Comparison of ENCODE assay signal across 8 mouse cellular contexts in the genomic region with DNA sequence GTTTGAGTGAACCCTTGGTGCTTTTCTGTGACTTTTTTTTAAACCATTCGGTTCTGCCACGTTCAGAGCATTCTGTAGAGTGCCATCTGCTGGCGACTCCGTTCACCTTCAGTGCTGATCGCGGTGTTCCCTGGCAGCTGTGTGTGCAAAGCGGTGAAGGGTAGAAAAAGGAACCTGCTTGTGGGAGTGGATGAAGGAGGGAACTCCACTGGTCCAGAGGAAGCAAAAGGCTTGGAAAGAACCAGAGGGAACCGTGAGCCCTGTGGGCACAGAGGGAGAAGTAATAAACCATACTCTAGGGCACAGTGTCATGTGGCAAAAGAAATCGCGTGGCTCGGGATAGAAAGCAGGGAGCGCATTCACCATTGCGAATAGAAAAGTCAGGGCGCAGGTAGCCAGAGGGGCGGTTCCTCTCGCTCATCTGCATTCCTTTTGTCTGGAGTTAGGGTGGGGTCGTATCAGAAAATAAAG.
DNase-seq lines count a peak whose midpoint lies in the region; ATAC-seq and TF ChIP-seq lines count a peak whose summit lies in the region.

No protein-coding gene starts in this region.

- no peaks in the 10 kb centered on the region for H3K36me3 ChIP-seq in heart, embryonic 14.5 days (ENCODE audit: control insufficient read depth, insufficient read depth, low read length)
- no peaks in the 10 kb centered on the region for H3K36me3 ChIP-seq in liver, embryonic 11.5 days (ENCODE audit: control insufficient read depth, insufficient read depth, low read length)
- no peaks in the 10 kb centered on the region for H3K36me3 ChIP-seq in splenic B cell, adult 2 months (ENCODE audit: control insufficient read depth, insufficient read depth, low read length, poor library complexity, severe bottlenecking)

- no peaks in the 10 kb centered on the region for H3K27me3 ChIP-seq in heart, embryonic 14.5 days (ENCODE audit: control insufficient read depth, insufficient read depth, low read length)
- peaks cover 3% of the 10 kb centered on the region for H3K27me3 ChIP-seq in liver, embryonic 11.5 days (replicated peaks; ENCODE audit: control insufficient read depth, insufficient read depth, low read length)
- H3K27me3 ChIP-seq in splenic B cell, adult 2 months (ENCODE audit: control insufficient read depth, insufficient read depth, low read length, poor library complexity, severe bottlenecking) = no peaks in the 10 kb centered on the region

- peak; percentile 64 for TF ChIP-seq CTCF in bone marrow macrophage, adult 2 months (IDR thresholded peaks at IDR 0.05; ENCODE audit: low read depth, low read length)
- TF ChIP-seq CTCF in embryonic fibroblast, embryonic 13.5 days (IDR thresholded peaks at IDR 0.05; ENCODE audit: borderline replicate concordance, insufficient read depth, low read length) = peak; percentile 87

- H3K4me2 ChIP-seq in heart, embryonic 14.5 days (ENCODE audit: low read length) = peak overlapping the region; percentile 96
- H3K4me2 ChIP-seq in liver, embryonic 11.5 days = peak overlapping the region; percentile 70

- no peak overlapping the region for H3K27ac ChIP-seq in bone marrow macrophage, adult 2 months (ENCODE audit: insufficient read depth, low read depth, low read length)
- no peak overlapping the region for H3K27ac ChIP-seq in embryonic fibroblast, embryonic 13.5 days (ENCODE audit: insufficient read depth, low read length)
- H3K27ac ChIP-seq in heart, embryonic 14.5 days (replicated peaks in 1 of 2; ENCODE audit: control insufficient read depth in 1 of 2, insufficient read depth in 1 of 2, low read depth in 2 of 2, low read length in 2 of 2) = 0 out of 4 replicates have a peak overlapping the region, but pooled peaks of 1 of the 2 experiments have one; percentile 34
- H3K27ac ChIP-seq in liver, embryonic 11.5 days (ENCODE audit: low read depth, low read length) = no peak overlapping the region

- no peak for TF ChIP-seq POLR2A in bone marrow macrophage, adult 2 months (IDR thresholded peaks at IDR 0.05; ENCODE audit: borderline replicate concordance, low read depth, low read length)
- TF ChIP-seq POLR2A in embryonic fibroblast, embryonic 13.5 days (IDR thresholded peaks at IDR 0.05; ENCODE audit: low read depth, low read length) = no peak

- under 1% methylated on average over 17 of the region's 17 CpGs for WGBS in heart, embryonic 14.5 days
- WGBS in liver, embryonic 11.5 days = under 1% methylated on average over 17 of the region's 17 CpGs

- no peak overlapping the region for H3K4me3 ChIP-seq in bone marrow macrophage, adult 2 months (ENCODE audit: insufficient read depth, low read length)
- H3K4me3 ChIP-seq in embryonic fibroblast, embryonic 13.5 days (ENCODE audit: insufficient read depth, low read length) = peak overlapping the region; percentile 42
- H3K4me3 ChIP-seq in heart, embryonic 14.5 days (ENCODE audit: control insufficient read depth in 1 of 2, insufficient read depth in 1 of 2, low read depth in 1 of 2, low read length in 2 of 2) = peak overlapping the region; percentile 49 to 68
- peak overlapping the region; percentile 26 for H3K4me3 ChIP-seq in liver, embryonic 11.5 days (ENCODE audit: low read depth, low read length)

- peak; percentile 69 to 73 for DNase-seq in B cell, adult 2 months
- peak; percentile 90 for DNase-seq in kidney, postnatal 10 days
- peak; percentile 65 for DNase-seq in liver, embryonic 11.5 days (ENCODE audit: low spot score)
- DNase-seq in naive thymus-derived CD4-positive, alpha-beta T cell, adult 2 months (ENCODE audit: low read depth) = peak; percentile 85
- peak; percentile 79 for DNase-seq in splenic B cell, adult 2 months (ENCODE audit: low read depth, low spot score)

- H3K9me3 ChIP-seq in heart, embryonic 14.5 days (ENCODE audit: control insufficient read depth, low read length) = no peaks in the 10 kb centered on the region
- H3K9me3 ChIP-seq in liver, embryonic 11.5 days (ENCODE audit: control insufficient read depth, low read length) = no peaks in the 10 kb centered on the region

- 0 out of 2 replicates have a peak, but pooled peaks cover 2% of the 10 kb centered on the region for H3K4me1 ChIP-seq in bone marrow macrophage, adult 2 months (ENCODE audit: control insufficient read depth, insufficient read depth, low read length)
- no peaks in the 10 kb centered on the region for H3K4me1 ChIP-seq in embryonic fibroblast, embryonic 13.5 days (ENCODE audit: control insufficient read depth, insufficient read depth, low read length)
- H3K4me1 ChIP-seq in heart, embryonic 14.5 days (ENCODE audit: control insufficient read depth in 2 of 2, insufficient read depth in 2 of 2, low read length in 2 of 2) = peaks cover 9 to 13% of the 10 kb centered on the region in 2 experiments
- peaks cover 5% of the 10 kb centered on the region; the same call in 1 of the 2 replicates for H3K4me1 ChIP-seq in liver, embryonic 11.5 days (replicated peaks; ENCODE audit: control insufficient read depth, insufficient read depth, low read length)

- no peak for ATAC-seq in heart, embryonic 14.5 days (ENCODE audit: insufficient number of reproducible peaks, insufficient read depth, low FRiP score, low read depth)
- ATAC-seq in liver, embryonic 11.5 days (replicated peaks; ENCODE audit: low FRiP score) = 0 out of 2 replicates have a peak, but pooled peaks have one; percentile 45

- peak overlapping the region; percentile 75 for H3K9ac ChIP-seq in heart, embryonic 14.5 days (ENCODE audit: low read length)
- no peak overlapping the region for H3K9ac ChIP-seq in liver, embryonic 11.5 days (ENCODE audit: low read depth, low read length)
